Mouse (Mus musculus): ENCODE results near the gene 9530077C05Rik. TPM values are rescaled to one million over a fixed set of nuclear protein-coding genes. Genes with fewer than 3 reads are reported as not detected.

Gene 9530077C05Rik
- polyA plus RNA-seq, 1 experiment, result 0.46 TPM

DNA sequence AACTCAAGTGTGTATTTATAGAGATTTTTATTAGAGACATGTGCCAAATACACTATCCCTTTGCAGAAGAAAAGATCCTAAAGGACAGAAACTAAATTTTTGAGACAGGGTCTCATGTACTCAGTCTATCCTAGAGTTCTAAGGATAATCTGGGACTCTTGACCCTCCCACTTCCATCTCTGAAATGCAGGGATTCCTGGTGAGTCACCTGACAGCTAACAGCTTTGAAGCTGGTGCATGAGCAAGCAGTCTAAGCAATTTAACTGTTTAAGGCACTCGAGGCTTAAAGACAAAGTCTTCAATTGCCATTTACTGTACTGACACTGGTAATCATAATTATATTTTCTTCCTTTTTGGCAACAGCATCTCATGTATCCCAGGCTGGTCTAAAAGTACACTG is 11.2 kb downstream of the 9530077C05Rik start:
- H3K79me2 ChIP-seq (ENCODE audit: control insufficient read depth, insufficient read depth), result no peaks in the 10 kb centered on the region
- H3K4me3 ChIP-seq, result no peak overlapping the region
- H3K27me3 ChIP-seq (ENCODE audit: control insufficient read depth, insufficient read depth, insufficient read length), result no peaks in the 10 kb centered on the region
- no peaks in the 10 kb centered on the region for H3K36me3 ChIP-seq (ENCODE audit: control insufficient read depth, insufficient read depth)
- H3K4me2 ChIP-seq (ENCODE audit: low read depth), result no peak overlapping the region
- TF ChIP-seq TCF3 (IDR thresholded peaks at IDR 0.05; ENCODE audit: insufficient read length, low read depth), result no peak
- TF ChIP-seq USF1 (IDR thresholded peaks at IDR 0.05; ENCODE audit: low read depth), result no peak
- no peak for TF ChIP-seq SRF (IDR thresholded peaks at IDR 0.05; ENCODE audit: control insufficient read depth, insufficient read length, low read depth)
- TF ChIP-seq MYOG (IDR thresholded peaks at IDR 0.05; ENCODE audit: control insufficient read depth in 1 of 3, insufficient read depth in 1 of 3, insufficient read length in 2 of 3, low read depth in 2 of 3), result no peak
- TF ChIP-seq MYOD1 (IDR thresholded peaks at IDR 0.05; ENCODE audit: control insufficient read depth in 1 of 3, insufficient read length in 2 of 3, low read depth in 2 of 3), result no peak
- no peak for TF ChIP-seq POLR2A (IDR thresholded peaks at IDR 0.05; ENCODE audit: insufficient read length, low read depth)
- TF ChIP-seq REST (IDR thresholded peaks at IDR 0.05; ENCODE audit: insufficient read depth, insufficient read length), result no peak
- no peak for TF ChIP-seq POLR2AphosphoS2 (IDR thresholded peaks at IDR 0.05; ENCODE audit: insufficient read length, low read depth)
- no peak for TF ChIP-seq MAX (IDR thresholded peaks at IDR 0.05; ENCODE audit: low read depth)
- no peak for TF ChIP-seq E2F4 (IDR thresholded peaks at IDR 0.05; ENCODE audit: insufficient read depth)
- no peak for TF ChIP-seq TCF12 (IDR thresholded peaks at IDR 0.05; ENCODE audit: insufficient read depth, poor library complexity, severe bottlenecking)
- no peak for TF ChIP-seq CEBPB (IDR thresholded peaks at IDR 0.05; ENCODE audit: insufficient read depth, poor library complexity, severe bottlenecking)
- no peak overlapping the region for H3ac ChIP-seq (ENCODE audit: control insufficient read depth, insufficient read length)

DNA sequence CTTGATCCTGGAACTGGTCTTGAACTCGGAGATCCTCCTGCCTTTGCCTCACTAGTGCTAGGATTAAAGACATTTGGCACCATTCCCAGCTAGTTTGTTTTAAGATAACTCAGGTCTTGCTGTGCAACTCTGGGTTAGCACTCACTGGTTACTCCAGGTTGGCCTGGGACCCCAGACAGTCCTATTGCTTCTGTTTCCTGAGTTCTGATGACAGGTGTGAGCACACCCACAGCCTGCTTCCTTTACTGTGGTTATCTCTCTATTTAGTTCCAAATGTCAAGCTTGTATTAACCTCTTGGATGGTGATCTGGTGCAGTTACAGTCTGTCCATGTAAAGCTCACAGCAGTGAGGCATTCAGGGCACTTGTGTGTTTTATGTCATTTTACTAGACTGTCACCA is 12.2 kb downstream of the 9530077C05Rik start:
- no peak overlapping the region for H3K4me2 ChIP-seq (ENCODE audit: low read depth)
- TF ChIP-seq MYOD1 (IDR thresholded peaks at IDR 0.05; ENCODE audit: control insufficient read depth in 1 of 3, insufficient read length in 2 of 3, low read depth in 2 of 3) (peak in 2 of 3 experiments; percentile 30 to 53), E2F4 (IDR thresholded peaks at IDR 0.05; ENCODE audit: insufficient read depth) (no peak)
- H3ac ChIP-seq (ENCODE audit: control insufficient read depth, insufficient read length), result no peak overlapping the region
- H3K36me3 ChIP-seq (ENCODE audit: control insufficient read depth, insufficient read depth), result no peaks in the 10 kb centered on the region
- H3K79me2 ChIP-seq (ENCODE audit: control insufficient read depth, insufficient read depth), result no peaks in the 10 kb centered on the region
- H3K27me3 ChIP-seq (ENCODE audit: control insufficient read depth, insufficient read depth, insufficient read length), result no peaks in the 10 kb centered on the region
- no peak overlapping the region for H3K4me3 ChIP-seq

DNA sequence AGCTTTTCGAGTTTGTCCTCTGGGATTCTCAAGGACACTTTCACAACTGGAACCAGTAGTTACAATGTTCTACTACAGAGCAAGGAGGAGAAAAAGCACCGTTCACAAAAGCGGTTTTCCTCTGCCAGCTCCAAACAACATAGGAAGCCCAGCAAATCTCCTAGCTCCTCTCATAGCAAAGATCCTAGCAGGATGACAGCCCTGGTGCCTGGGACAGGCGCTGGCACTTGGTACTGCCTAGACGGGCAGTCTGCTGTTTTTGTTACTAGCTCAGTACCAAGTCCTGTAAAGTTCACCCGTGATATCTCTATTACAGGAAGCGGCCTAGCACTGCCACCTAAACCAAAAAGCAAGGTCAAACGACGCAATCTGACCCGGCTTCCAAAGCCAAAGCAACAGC is 12.9 kb downstream of the 9530077C05Rik start:
- no peaks in the 10 kb centered on the region for H3K27me3 ChIP-seq (ENCODE audit: control insufficient read depth, insufficient read depth, insufficient read length)
- H3K36me3 ChIP-seq (ENCODE audit: control insufficient read depth, insufficient read depth), result no peaks in the 10 kb centered on the region
- H3ac ChIP-seq (ENCODE audit: control insufficient read depth, insufficient read length), result no peak overlapping the region
- no peaks in the 10 kb centered on the region for H3K79me2 ChIP-seq (ENCODE audit: control insufficient read depth, insufficient read depth)
- no peak overlapping the region for H3K4me3 ChIP-seq
- TF ChIP-seq CEBPB (IDR thresholded peaks at IDR 0.05; ENCODE audit: insufficient read depth, poor library complexity, severe bottlenecking) (no peak), MYOG (IDR thresholded peaks at IDR 0.05; ENCODE audit: control insufficient read depth in 1 of 3, insufficient read depth in 1 of 3, insufficient read length in 2 of 3, low read depth in 2 of 3) (no peak), POLR2A (IDR thresholded peaks at IDR 0.05; ENCODE audit: insufficient read length, low read depth) (no peak), SRF (IDR thresholded peaks at IDR 0.05; ENCODE audit: control insufficient read depth, insufficient read length, low read depth) (no peak), POLR2AphosphoS2 (IDR thresholded peaks at IDR 0.05; ENCODE audit: insufficient read length, low read depth) (no peak), TCF12 (IDR thresholded peaks at IDR 0.05; ENCODE audit: insufficient read depth, poor library complexity, severe bottlenecking) (no peak), MYOD1 (IDR thresholded peaks at IDR 0.05; ENCODE audit: control insufficient read depth in 1 of 3, insufficient read length in 2 of 3, low read depth in 2 of 3) (no peak), MAX (IDR thresholded peaks at IDR 0.05; ENCODE audit: low read depth) (no peak), E2F4 (IDR thresholded peaks at IDR 0.05; ENCODE audit: insufficient read depth) (no peak), TCF3 (IDR thresholded peaks at IDR 0.05; ENCODE audit: insufficient read length, low read depth) (no peak), USF1 (IDR thresholded peaks at IDR 0.05; ENCODE audit: low read depth) (no peak), REST (IDR thresholded peaks at IDR 0.05; ENCODE audit: insufficient read depth, insufficient read length) (no peak)
- H3K4me2 ChIP-seq (ENCODE audit: low read depth), result no peak overlapping the region

DNA sequence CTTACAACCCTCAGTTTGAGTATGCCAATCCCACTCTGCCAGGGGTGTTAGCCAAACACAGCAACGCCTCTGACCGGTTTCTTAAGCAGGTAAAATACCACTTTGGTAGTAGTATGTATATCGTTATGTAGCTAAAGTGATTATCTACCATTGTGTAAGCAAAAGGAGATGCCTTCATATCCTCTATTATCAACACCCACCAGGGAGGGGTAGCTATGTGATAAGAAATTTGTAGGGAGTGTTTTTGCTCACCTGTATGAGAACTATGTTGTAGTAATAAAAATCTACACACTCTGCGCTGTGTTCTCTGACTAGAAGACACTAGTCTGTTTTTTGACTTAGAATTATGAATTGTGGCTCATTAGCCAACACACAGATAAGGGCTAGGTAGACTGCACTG is 13.4 kb downstream of the 9530077C05Rik start:
- Histone ChIP-seq H3K4me3 (no peak overlapping the region), H3K27me3 (ENCODE audit: control insufficient read depth, insufficient read depth, insufficient read length) (no peaks in the 10 kb centered on the region), H3K4me2 (ENCODE audit: low read depth) (no peak overlapping the region), H3ac (ENCODE audit: control insufficient read depth, insufficient read length) (no peak overlapping the region), H3K36me3 (ENCODE audit: control insufficient read depth, insufficient read depth) (no peaks in the 10 kb centered on the region), H3K79me2 (ENCODE audit: control insufficient read depth, insufficient read depth) (no peaks in the 10 kb centered on the region)
- TF ChIP-seq REST (IDR thresholded peaks at IDR 0.05; ENCODE audit: insufficient read depth, insufficient read length), result no peak
- TF ChIP-seq E2F4 (IDR thresholded peaks at IDR 0.05; ENCODE audit: insufficient read depth), result no peak
- no peak for TF ChIP-seq POLR2AphosphoS2 (IDR thresholded peaks at IDR 0.05; ENCODE audit: insufficient read length, low read depth)
- no peak for TF ChIP-seq TCF12 (IDR thresholded peaks at IDR 0.05; ENCODE audit: insufficient read depth, poor library complexity, severe bottlenecking)
- no peak for TF ChIP-seq SRF (IDR thresholded peaks at IDR 0.05; ENCODE audit: control insufficient read depth, insufficient read length, low read depth)
- no peak for TF ChIP-seq MYOG (IDR thresholded peaks at IDR 0.05; ENCODE audit: control insufficient read depth in 1 of 3, insufficient read depth in 1 of 3, insufficient read length in 2 of 3, low read depth in 2 of 3)
- TF ChIP-seq MAX (IDR thresholded peaks at IDR 0.05; ENCODE audit: low read depth), result no peak

DNA sequence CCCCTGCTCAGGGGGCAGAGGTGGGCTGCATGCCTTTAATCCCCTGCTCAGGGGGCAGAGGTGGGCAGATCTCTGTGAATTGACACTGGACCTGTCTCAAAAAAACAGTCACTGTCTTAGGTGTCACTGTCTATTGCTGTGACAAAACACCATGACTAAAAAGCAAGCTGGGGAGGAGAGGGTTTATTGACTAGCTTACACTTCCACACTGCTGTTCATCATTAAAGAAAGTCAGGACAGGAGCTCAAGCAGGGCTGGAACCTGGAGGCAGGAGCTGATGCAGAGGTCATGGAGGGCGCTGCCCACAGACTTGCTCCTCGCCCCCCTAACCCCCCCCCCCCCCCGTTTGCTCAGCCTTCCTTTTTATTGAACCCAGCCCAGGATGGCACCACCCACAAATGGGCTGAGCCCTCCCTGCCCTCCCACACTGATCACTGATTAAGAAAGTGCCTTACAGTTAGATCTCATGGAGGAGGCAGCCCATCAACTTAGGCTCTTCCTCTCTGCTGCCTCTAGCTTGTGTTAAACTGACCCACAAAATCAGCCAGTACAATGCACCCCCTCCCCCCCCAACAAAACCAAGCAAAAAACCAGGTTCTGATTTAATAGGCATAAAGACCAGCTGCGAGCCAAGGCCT is 16.8 kb downstream of the 9530077C05Rik start:
- TF ChIP-seq TCF12 (IDR thresholded peaks at IDR 0.05; ENCODE audit: insufficient read depth, poor library complexity, severe bottlenecking), result no peak
- no peak for TF ChIP-seq POLR2A (IDR thresholded peaks at IDR 0.05; ENCODE audit: insufficient read length, low read depth)
- no peak for TF ChIP-seq REST (IDR thresholded peaks at IDR 0.05; ENCODE audit: insufficient read depth, insufficient read length)
- TF ChIP-seq MAX (IDR thresholded peaks at IDR 0.05; ENCODE audit: low read depth), result no peak
- no peak for TF ChIP-seq USF1 (IDR thresholded peaks at IDR 0.05; ENCODE audit: low read depth)
- TF ChIP-seq MYOG (IDR thresholded peaks at IDR 0.05; ENCODE audit: control insufficient read depth in 1 of 3, insufficient read depth in 1 of 3, insufficient read length in 2 of 3, low read depth in 2 of 3), result no peak
- TF ChIP-seq CEBPB (IDR thresholded peaks at IDR 0.05; ENCODE audit: insufficient read depth, poor library complexity, severe bottlenecking), result no peak
- no peak for TF ChIP-seq MYOD1 (IDR thresholded peaks at IDR 0.05; ENCODE audit: control insufficient read depth in 1 of 3, insufficient read length in 2 of 3, low read depth in 2 of 3)
- TF ChIP-seq SRF (IDR thresholded peaks at IDR 0.05; ENCODE audit: control insufficient read depth, insufficient read length, low read depth), result no peak
- no peak for TF ChIP-seq TCF3 (IDR thresholded peaks at IDR 0.05; ENCODE audit: insufficient read length, low read depth)
- no peak for TF ChIP-seq E2F4 (IDR thresholded peaks at IDR 0.05; ENCODE audit: insufficient read depth)
- no peak for TF ChIP-seq POLR2AphosphoS2 (IDR thresholded peaks at IDR 0.05; ENCODE audit: insufficient read length, low read depth)

More for the DNA sequence above, 16.8 kb downstream of the 9530077C05Rik start:
- no peak overlapping the region for H3ac ChIP-seq (ENCODE audit: control insufficient read depth, insufficient read length)
- H3K4me3 ChIP-seq, result no peak overlapping the region
- H3K79me2 ChIP-seq (ENCODE audit: control insufficient read depth, insufficient read depth), result no peaks in the 10 kb centered on the region
- no peaks in the 10 kb centered on the region for H3K36me3 ChIP-seq (ENCODE audit: control insufficient read depth, insufficient read depth)
- H3K4me2 ChIP-seq (ENCODE audit: low read depth), result no peak overlapping the region
- no peaks in the 10 kb centered on the region for H3K27me3 ChIP-seq (ENCODE audit: control insufficient read depth, insufficient read depth, insufficient read length)

All from myocyte (in vitro differentiated cells).